Mouse (Mus musculus) right cerebral cortex, adult 18-20 months (tissue): ENCODE measurements around the gene Mylk.
A peak's percentile ranks its signal among the peaks of the same experiment; 100 is the strongest.

Experiments
- DNase-seq: peaks from one replicate; pipeline ENCODE4 v3.0.0; 2022; ENCODE audit warnings: mixed read lengths

Mylk gene

GRCm38 (mm10) chr16:34952798-34953197 lies 207.8 kb downstream of the Mylk start:
- no peak for DNase-seq

GRCm38 (mm10) chr16:34953501-34953900 lies 208.5 kb downstream of the Mylk start:
- DNase-seq: no peak

- DNase-seq: no peak
Measured at GRCm38 (mm10) chr16:34957487-34958230, 212.6 kb downstream of the Mylk start.

GRCm38 (mm10) chr16:34958667-34959066 lies 213.7 kb downstream of the Mylk start:
- DNase-seq: no peak

GRCm38 (mm10) chr16:34959261-34959660 lies 214.3 kb downstream of the Mylk start:
- DNase-seq: no peak

GRCm38 (mm10) chr16:34960243-34960642 lies 215.2 kb downstream of the Mylk start:
- DNase-seq: no peak

- no peak for DNase-seq
Measured at GRCm38 (mm10) chr16:34960866-34961582, 216.0 kb downstream of the Mylk start.

GRCm38 (mm10) chr16:34962322-34962721 lies 217.3 kb downstream of the Mylk start:
- DNase-seq: no peak

GRCm38 (mm10) chr16:34963008-34963407 lies 218.0 kb downstream of the Mylk start:
- DNase-seq: no peak

GRCm38 (mm10) chr16:34966620-34967081 lies 221.6 kb downstream of the Mylk start:
- no peak for DNase-seq

GRCm38 (mm10) chr16:34967120-34967800 lies 222.2 kb downstream of the Mylk start:
- peak; percentile 81 for DNase-seq

GRCm38 (mm10) chr16:34968181-34968580 lies 223.2 kb downstream of the Mylk start:
- no peak for DNase-seq

- DNase-seq: no peak
Measured at GRCm38 (mm10) chr16:34972471-34972870, 227.5 kb downstream of the Mylk start.

GRCm38 (mm10) chr16:34975544-34975943 lies 230.5 kb downstream of the Mylk start:
- no peak for DNase-seq

- no peak for DNase-seq
Measured at GRCm38 (mm10) chr16:34976630-34977029, 231.6 kb downstream of the Mylk start.

- DNase-seq: no peak
Measured at GRCm38 (mm10) chr16:34978018-34978417, 233.0 kb downstream of the Mylk start.

GRCm38 (mm10) chr16:34981009-34981408 lies 236.0 kb downstream of the Mylk start:
- no peak for DNase-seq

GRCm38 (mm10) chr16:34984203-34985030 lies 239.4 kb downstream of the Mylk start:
- DNase-seq: no peak

- DNase-seq: no peak
Measured at GRCm38 (mm10) chr16:34985031-34985346, 240.0 kb downstream of the Mylk start.

- no peak for DNase-seq
Measured at GRCm38 (mm10) chr16:34986211-34986825, 241.3 kb downstream of the Mylk start.

GRCm38 (mm10) chr16:34991365-34991764 lies 246.4 kb downstream of the Mylk start:
- no peak for DNase-seq

GRCm38 (mm10) chr16:34992854-34993253 lies 247.8 kb downstream of the Mylk start:
- no peak for DNase-seq
